In the genomic region with DNA sequence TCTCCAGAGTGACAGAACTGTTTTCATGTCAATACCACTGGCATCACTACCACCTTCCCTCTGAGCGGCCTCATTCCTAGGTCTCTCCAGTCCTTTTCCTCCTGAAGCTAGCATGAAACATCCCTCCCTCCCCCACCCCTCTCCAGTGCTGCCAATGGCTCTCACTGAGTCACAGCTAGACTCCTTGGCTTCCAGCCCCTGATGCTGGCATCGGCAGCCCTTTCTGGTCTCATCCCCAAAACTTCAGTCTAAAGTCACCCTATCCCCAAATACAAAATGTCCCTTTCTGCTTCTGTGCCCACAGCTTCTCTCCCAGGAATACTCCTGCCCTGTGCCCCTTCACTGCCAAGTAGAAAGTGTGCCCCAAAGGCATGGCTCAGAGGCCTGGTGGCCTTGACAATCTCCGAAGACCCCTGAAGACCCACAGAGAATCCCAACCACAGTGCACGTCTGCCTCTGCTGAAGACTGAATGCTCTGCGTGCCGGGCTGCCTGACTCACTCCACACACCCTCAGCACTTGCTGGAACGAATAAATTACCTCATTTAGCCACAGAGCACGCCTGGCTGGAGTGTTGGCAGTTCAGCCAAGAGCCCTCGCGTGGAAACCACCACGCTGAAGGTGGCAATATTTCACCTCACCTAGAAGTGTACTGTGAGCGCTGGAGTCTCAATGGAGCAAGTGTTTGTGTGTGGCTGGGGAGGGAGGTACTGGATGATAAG, we compare ENCODE assay signal across 10 mouse cellular contexts. TPM values are rescaled to one million over a fixed set of nuclear protein-coding genes. Genes with fewer than 3 reads are reported as not detected.
DNase-seq lines count a peak whose midpoint lies in the region; ATAC-seq and TF ChIP-seq lines count a peak whose summit lies in the region.
"Had no signal": no experiment of that assay in that cellular context is flagged by ENCODE, and none has a peak within 500 bp of the region (broad histone marks: within the 10 kb centered on the region; RNA-seq: fewer than 3 reads in every experiment).

No protein-coding gene starts in this region.

- no peak overlapping the region for H3K4me3 ChIP-seq in intestine, embryonic 15.5 days (replicated peaks)
- no peak overlapping the region for H3K4me3 ChIP-seq in intestine, postnatal 0 days (ENCODE audit: low read depth, low read length)
- no peak overlapping the region for H3K4me3 ChIP-seq in limb, embryonic 15.5 days

- H3K27me3 ChIP-seq in intestine, embryonic 15.5 days (replicated peaks): no peaks in the 10 kb centered on the region
- no peaks in the 10 kb centered on the region for H3K27me3 ChIP-seq in intestine, postnatal 0 days (replicated peaks; ENCODE audit: control insufficient read depth, insufficient read depth, low read length)
- H3K27me3 ChIP-seq in limb, embryonic 15.5 days: 0 out of 2 replicates have a peak, but pooled peaks cover 5% of the 10 kb centered on the region

- DNase-seq in MN1 (ENCODE audit: low spot score): peak; percentile 70
- DNase-seq in brain, adult 2 months (ENCODE audit: low read depth, low spot score): peak; percentile 83
- no peak for DNase-seq in spleen, adult 12 weeks (ENCODE audit: low spot score)
- no peak for DNase-seq in gastrocnemius, postnatal 14 days
- DNase-seq: lung, postnatal 36 days; thymus, postnatal 25 days had no signal

- H3K9ac ChIP-seq in intestine, embryonic 15.5 days: no peak overlapping the region
- no peak overlapping the region for H3K9ac ChIP-seq in intestine, postnatal 0 days (ENCODE audit: low read depth, low read length)
- no peak overlapping the region for H3K9ac ChIP-seq in limb, embryonic 15.5 days

- 48% methylated on average over 12 of the region's 12 CpGs for WGBS in intestine, embryonic 15.5 days
- 59% methylated on average over 12 of the region's 12 CpGs for WGBS in intestine, postnatal 0 days
- WGBS in limb, embryonic 15.5 days: 45% methylated on average over 12 of the region's 12 CpGs

- intact Hi-C loops in gastrocnemius, postnatal 14 days (cut with DNase I; ENCODE audit: low total_unique reads): no loop called here

- no peaks in the 10 kb centered on the region for H3K36me3 ChIP-seq in intestine, embryonic 15.5 days
- no peaks in the 10 kb centered on the region for H3K36me3 ChIP-seq in intestine, postnatal 0 days (ENCODE audit: control insufficient read depth, insufficient read depth)
- H3K36me3 ChIP-seq in limb, embryonic 15.5 days: 0 out of 2 replicates have a peak, but pooled peaks cover 1% of the 10 kb centered on the region

- no peak for TF ChIP-seq CTCF in intestine, postnatal 0 days (IDR thresholded peaks at IDR 0.05; ENCODE audit: low read depth)

- H3K27ac ChIP-seq in intestine, embryonic 15.5 days: peak overlapping the region; percentile 32; the same call in 1 of the 2 replicates
- no peak overlapping the region for H3K27ac ChIP-seq in intestine, postnatal 0 days (ENCODE audit: low read depth, low read length)
- H3K27ac ChIP-seq in limb, embryonic 15.5 days: 0 out of 2 replicates have a peak overlapping the region, but pooled peaks have one; percentile 29
- H3K27ac ChIP-seq: kidney, postnatal 0 days had no signal

- H3K9me3 ChIP-seq in intestine, embryonic 15.5 days: no peaks in the 10 kb centered on the region
- no peaks in the 10 kb centered on the region for H3K9me3 ChIP-seq in intestine, postnatal 0 days (ENCODE audit: control insufficient read depth)
- no peaks in the 10 kb centered on the region for H3K9me3 ChIP-seq in limb, embryonic 15.5 days

- no peak for ATAC-seq in intestine, embryonic 15.5 days
- ATAC-seq in intestine, postnatal 0 days: no peak
- ATAC-seq in limb, embryonic 15.5 days (ENCODE audit: insufficient number of reproducible peaks, low FRiP score, low TSS enrichment, low read depth): no peak

- H3K4me1 ChIP-seq in intestine, embryonic 15.5 days (replicated peaks): peaks cover 70% of the 10 kb centered on the region
- H3K4me1 ChIP-seq in intestine, postnatal 0 days (replicated peaks; ENCODE audit: control insufficient read depth, insufficient read depth, low read length): no peaks in the 10 kb centered on the region
- H3K4me1 ChIP-seq in limb, embryonic 15.5 days: peaks cover 68% of the 10 kb centered on the region

- no peak overlapping the region for H3K4me2 ChIP-seq in intestine, embryonic 15.5 days (replicated peaks)
- H3K4me2 ChIP-seq in intestine, postnatal 0 days (replicated peaks; ENCODE audit: low read depth): no peak overlapping the region
- no peak overlapping the region for H3K4me2 ChIP-seq in limb, embryonic 15.5 days

RNA-seq across cellular contexts. Expression of a gene that starts 47.0 kb away (rescaled TPM):
- 7.0 and 7.7 TPM in 2 replicates for polyA plus RNA-seq in intestine, embryonic 15.5 days (2015; fragmentation: Nextera tagmentation; extraction: Ambion mirVana)
- polyA plus RNA-seq in intestine, postnatal 0 days (2015; fragmentation: Nextera tagmentation; extraction: Ambion mirVana): 3.9 and 4.1 TPM in 2 replicates
- 8.5 and 10.5 TPM in 2 replicates for polyA plus RNA-seq in limb, embryonic 15.5 days (2015; fragmentation: Nextera tagmentation; extraction: Ambion mirVana)
- total RNA-seq in gastrocnemius, postnatal 14 days (2021): 10 to 100 TPM; 21.9 to 26.0 TPM

Comparison
In these comparisons a context has a peak if more than half of its experiments do, and no peak if none do; other contexts are left out.
1. DNase-seq: peak in MN1 (single experiment) and brain, adult 2 months (single experiment); none in spleen, adult 12 weeks (single experiment) and gastrocnemius, postnatal 14 days (single experiment).